Mouse (Mus musculus): ENCODE measurements around the gene Tpk1. TPM values are rescaled to one million over a fixed set of nuclear protein-coding genes. Genes with fewer than 3 reads are reported as not detected.

Gene Tpk1
- total RNA-seq, 2 experiments from 2014 or later, result 1.8 to 2.1 TPM

GRCm38 (mm10) chr6:43449498-43449897 lies 216.6 kb downstream of the Tpk1 start:
- TF ChIP-seq CTCF (IDR thresholded peaks at IDR 0.05), result no peak
- Histone ChIP-seq H3K4me3 (no peak overlapping the region), H3K27ac (no peak overlapping the region)
- DNase-seq, result no peak
- intact Hi-C loops (cut with DNase I), result no loop called here

DNA sequence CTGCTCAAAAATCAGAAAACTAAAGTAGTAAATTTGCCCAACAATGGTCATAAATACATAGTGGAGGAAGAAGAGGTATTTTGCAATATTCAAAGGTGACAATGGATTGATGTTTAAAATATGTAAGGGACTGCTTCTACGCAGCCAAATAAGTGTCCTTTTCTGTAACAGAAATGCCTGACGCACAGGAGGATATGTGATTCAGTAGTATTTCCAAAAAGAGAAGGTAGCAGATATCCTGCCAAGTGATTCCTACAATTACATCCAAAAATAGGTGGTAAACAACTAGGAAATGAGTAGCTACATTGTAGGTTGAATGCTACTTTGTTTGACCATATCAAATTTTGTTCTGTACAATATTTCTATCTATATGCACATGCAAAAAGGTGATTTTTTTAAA lies 220.2 kb downstream of the Tpk1 start:
- no peak overlapping the region for H3K4me3 ChIP-seq
- no peak for DNase-seq
- H3K27ac ChIP-seq, result no peak overlapping the region
- TF ChIP-seq CTCF (IDR thresholded peaks at IDR 0.05), result no peak
- intact Hi-C loops (cut with DNase I), result no loop called here

GRCm38 (mm10) chr6:43442191-43442590 lies 223.9 kb downstream of the Tpk1 start:
- no peak for TF ChIP-seq CTCF (IDR thresholded peaks at IDR 0.05)
- no peak overlapping the region for H3K27ac ChIP-seq
- intact Hi-C loops (cut with DNase I), result no loop called here
- H3K4me3 ChIP-seq, result no peak overlapping the region
- no peak for DNase-seq

DNA sequence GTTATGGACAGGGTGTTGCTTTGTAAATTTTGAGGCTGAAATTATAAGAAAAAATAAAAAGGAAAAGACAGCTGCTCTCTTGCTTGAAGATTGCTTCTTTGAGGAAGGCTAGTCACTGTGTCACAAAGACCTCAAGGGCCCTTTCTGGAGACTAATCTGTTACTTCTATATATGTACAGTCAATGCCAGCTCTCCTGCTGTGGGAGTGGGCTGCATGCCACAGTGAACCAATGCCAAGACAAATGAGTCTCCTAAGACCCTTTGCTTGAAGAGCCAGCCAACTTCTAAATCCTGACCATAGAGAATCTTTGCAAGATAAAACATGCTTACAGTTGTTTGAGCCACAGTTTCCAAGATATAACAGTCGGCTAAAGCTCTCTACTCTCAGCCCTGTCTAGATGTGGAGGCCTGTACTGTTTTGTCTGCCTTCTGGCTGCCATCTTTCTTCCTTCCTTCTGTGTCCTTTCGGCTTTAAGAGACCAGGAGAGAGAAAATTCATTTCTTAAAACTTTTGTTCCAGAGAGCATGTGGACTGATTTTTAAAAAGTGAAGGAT lies 230.0 kb downstream of the Tpk1 start:
- intact Hi-C loops (cut with DNase I), result no loop called here

GRCm38 (mm10) chr6:43434365-43434764 lies 231.7 kb downstream of the Tpk1 start:
- no peak for DNase-seq
- intact Hi-C loops (cut with DNase I), result no loop called here
- no peak for TF ChIP-seq CTCF (IDR thresholded peaks at IDR 0.05)
- H3K27ac ChIP-seq, result no peak overlapping the region
- H3K4me3 ChIP-seq, result no peak overlapping the region

More for the DNA sequence above, 230.0 kb downstream of the Tpk1 start:
- H3K4me3 ChIP-seq, result no peak overlapping the region
- no peak overlapping the region for H3K27ac ChIP-seq
- no peak for DNase-seq
- TF ChIP-seq CTCF (IDR thresholded peaks at IDR 0.05), result no peak

DNA sequence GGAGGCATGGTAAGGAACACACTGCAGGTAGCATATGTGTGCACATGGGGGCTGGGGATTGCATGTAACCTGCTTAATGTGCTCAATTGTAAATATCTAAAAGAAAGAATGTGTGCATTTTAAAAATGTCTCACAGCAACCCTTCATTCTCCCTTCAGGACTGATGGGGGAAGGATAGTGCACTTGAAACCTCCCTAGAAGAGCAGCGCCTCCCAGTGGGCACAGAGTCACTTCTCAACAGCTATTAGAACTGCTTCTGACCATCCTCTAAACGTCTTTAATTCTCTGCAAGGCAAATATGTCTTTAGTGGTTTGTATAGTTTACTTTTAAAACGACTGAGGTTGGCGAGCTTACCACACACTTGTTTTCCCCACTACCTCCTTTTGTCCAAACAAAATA lies 241.1 kb downstream of the Tpk1 start:
- no peak overlapping the region for H3K27ac ChIP-seq
- peak; percentile 39; the same call in 1 of the 2 replicates for TF ChIP-seq CTCF (IDR thresholded peaks at IDR 0.05)
- no peak for DNase-seq
- intact Hi-C loops (cut with DNase I), result loop anchor here (2.0 kb wide), 1 partner anchor 78 kb away; no protein-coding TSS in a partner anchor
- H3K4me3 ChIP-seq, result no peak overlapping the region

GRCm38 (mm10) chr6:43420358-43420979 lies 245.6 kb downstream of the Tpk1 start:
- TF ChIP-seq CTCF (IDR thresholded peaks at IDR 0.05), result no peak
- Histone ChIP-seq H3K27ac (no peak overlapping the region), H3K4me3 (no peak overlapping the region)
- DNase-seq, result no peak
- intact Hi-C loops (cut with DNase I), result no loop called here

DNA sequence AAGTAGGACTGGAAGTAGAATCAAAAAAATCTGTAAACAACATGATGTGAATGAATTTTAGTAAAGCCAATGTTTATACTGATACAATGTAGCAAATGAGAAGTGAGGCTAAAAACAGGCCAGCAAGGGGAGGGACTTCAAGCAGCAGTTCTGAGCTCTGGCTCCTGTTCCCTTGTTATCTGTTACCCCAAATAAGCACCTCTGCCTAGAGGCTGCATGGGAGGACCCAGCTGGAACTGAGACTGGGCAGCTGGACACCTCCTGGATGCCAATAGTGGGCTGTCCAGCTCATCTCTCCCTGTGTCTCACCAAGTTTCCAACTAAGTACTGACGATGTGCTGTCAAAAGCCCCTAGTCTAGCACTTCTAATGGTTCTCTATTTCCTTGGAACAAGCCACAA lies 257.1 kb downstream of the Tpk1 start:
- intact Hi-C loops (cut with DNase I), result no loop called here
- TF ChIP-seq CTCF (IDR thresholded peaks at IDR 0.05), result no peak
- no peak overlapping the region for H3K4me3 ChIP-seq
- no peak for DNase-seq
- H3K27ac ChIP-seq, result no peak overlapping the region

DNA sequence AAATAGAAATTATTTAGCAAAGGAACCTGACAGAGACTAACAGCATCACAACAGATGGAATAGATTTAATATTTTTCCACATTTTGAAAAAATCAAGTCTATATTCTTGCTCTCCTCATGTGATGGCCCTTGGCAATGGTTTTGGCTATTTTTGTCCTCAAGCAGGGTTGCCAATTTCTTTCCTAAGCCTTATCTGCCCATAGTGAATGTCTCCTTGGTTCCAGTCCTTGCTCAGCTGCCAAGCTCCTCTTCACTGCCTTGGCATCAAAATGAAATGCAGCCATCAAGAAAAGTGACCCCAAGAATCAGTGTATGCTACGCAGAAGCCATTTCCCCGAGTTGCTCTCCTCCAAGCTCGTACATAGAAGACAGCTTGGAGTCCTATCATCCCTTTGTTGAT lies 263.0 kb downstream of the Tpk1 start:
- Histone ChIP-seq H3K4me3 (no peak overlapping the region), H3K27ac (no peak overlapping the region)
- intact Hi-C loops (cut with DNase I), result no loop called here
- no peak for DNase-seq
- no peak for TF ChIP-seq CTCF (IDR thresholded peaks at IDR 0.05)

DNA sequence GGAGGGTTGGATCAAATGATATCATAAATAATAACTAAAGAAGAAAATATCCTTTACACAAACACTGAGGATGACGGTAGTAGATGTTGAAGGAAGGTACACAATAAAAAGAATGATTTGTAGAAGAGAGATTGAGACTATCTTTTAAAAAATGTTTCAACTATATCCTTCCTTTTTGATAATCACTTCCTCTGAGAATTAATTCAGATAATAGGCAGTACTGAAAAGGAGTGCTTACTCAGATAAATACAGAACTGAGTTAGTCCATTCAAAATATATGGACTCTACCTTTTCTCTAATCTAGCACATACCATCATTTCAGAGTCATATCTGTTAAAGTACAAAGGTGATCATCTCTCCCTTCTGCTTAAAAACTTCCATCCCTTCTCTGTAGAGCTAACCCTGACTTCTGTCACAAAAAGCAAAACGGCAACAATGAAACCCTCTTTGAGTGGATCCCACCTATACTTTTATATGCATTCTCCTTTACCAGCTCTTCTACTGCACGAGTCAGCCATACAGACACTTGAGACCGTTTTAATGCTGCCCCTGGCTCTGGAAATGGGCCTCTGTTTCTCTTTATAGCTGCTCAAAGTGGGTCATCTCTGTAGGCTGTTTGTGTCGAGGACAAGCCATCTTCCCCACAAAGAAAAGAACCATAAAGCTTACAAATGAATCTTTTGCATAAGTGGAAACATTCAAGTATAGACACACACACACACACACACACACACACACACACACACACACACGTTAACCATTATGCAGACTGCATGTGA lies 263.7 kb downstream of the Tpk1 start:
- no peak for DNase-seq
- no peak overlapping the region for H3K27ac ChIP-seq
- intact Hi-C loops (cut with DNase I), result no loop called here
- TF ChIP-seq CTCF (IDR thresholded peaks at IDR 0.05), result no peak
- no peak overlapping the region for H3K4me3 ChIP-seq

GRCm38 (mm10) chr6:43396426-43396825 lies 269.7 kb downstream of the Tpk1 start:
- H3K4me3 ChIP-seq, result no peak overlapping the region
- TF ChIP-seq CTCF (IDR thresholded peaks at IDR 0.05), result no peak
- no peak overlapping the region for H3K27ac ChIP-seq
- DNase-seq, result no peak
- intact Hi-C loops (cut with DNase I), result no loop called here

GRCm38 (mm10) chr6:43395538-43395937 lies 270.5 kb downstream of the Tpk1 start:
- TF ChIP-seq CTCF (IDR thresholded peaks at IDR 0.05), result peak; percentile 58
- DNase-seq, result no peak
- intact Hi-C loops (cut with DNase I), result no loop called here
- Histone ChIP-seq H3K4me3 (no peak overlapping the region), H3K27ac (no peak overlapping the region)

DNA sequence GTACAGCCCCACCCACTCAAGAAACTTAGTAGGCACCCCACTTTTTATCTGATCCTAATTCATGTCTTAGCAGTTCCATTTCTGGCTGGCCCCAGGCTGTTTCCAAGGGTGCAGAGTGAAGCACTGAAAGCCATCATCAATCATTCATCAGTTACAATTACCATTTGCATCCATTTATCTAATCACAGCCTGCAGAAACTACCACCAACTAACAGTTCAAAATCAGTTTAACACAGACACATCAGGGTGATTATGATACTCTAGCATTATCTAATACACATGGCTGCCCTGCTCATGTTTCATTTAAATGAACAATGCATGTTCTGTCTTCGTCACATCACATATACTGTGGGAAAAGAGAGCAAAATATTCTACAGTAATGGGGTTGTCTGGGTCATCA lies 274.7 kb downstream of the Tpk1 start:
- DNase-seq, result no peak
- H3K27ac ChIP-seq, result no peak overlapping the region
- no peak for TF ChIP-seq CTCF (IDR thresholded peaks at IDR 0.05)
- no peak overlapping the region for H3K4me3 ChIP-seq
- intact Hi-C loops (cut with DNase I), result no loop called here
